Mouse (Mus musculus): Measurements from ENCODE around the gene Abca3.

DNA sequence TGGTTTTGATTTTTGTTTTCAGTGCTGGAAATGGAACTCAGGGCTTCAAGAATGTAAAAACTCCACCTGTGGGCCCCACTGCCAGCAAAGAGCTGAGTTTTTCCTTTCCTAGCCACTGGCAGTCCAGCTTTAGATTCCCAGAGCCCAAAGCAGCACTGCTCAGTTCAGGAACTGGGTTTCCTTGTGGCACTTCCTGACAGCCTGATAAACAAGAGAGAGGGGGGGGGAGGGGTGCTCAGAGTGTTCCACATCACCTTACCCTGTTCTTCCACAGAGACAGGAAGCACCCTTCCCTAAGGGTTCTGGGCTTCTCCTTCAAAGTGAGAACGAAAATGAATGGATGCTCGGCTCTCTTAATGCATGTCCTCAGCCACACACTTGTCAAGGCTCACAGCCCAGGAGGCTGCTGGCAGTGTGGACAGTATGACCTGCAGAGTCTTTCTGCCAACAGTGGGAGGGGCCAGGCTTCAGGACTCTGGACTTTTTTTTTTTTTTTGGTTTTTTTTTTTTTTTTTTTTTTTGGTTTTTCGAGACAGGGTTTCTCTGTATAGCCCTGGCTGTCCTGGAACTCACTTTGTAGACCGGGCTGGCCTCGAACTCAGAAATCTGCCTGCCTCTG, 23.5 kb downstream of the Abca3 start:
- TF ChIP-seq CTCF (IDR thresholded peaks at IDR 0.05) (no peak), POLR2A (IDR thresholded peaks at IDR 0.05; ENCODE audit: insufficient read depth, low read depth, low read length) (no peak), EP300 (IDR thresholded peaks at IDR 0.05; ENCODE audit: insufficient read depth, low read depth, low read length) (no peak)

Measured in heart, adult 2 months (tissue).